Mouse (Mus musculus) lung, postnatal 0 days (tissue): ENCODE results near the gene St8sia1. TPM values are rescaled to one million over a fixed set of nuclear protein-coding genes. Genes with fewer than 3 reads are reported as not detected.

Experiments used
- ATAC-seq: fragments of 200-750 bp; cut with Nextera tagmentation; 2 replicates; pipeline ENCODE4 v1.8.0; 2017; ENCODE audit warnings: moderate library complexity
- DNase-seq: peaks from one replicate; pipeline ENCODE4 v3.0.0-alpha.2; 2016; ENCODE audit warnings: low spot score
- H3K27ac ChIP-seq: fragments of 300-500 bp; sonication (generic); 2 replicates; pipeline ENCODE4 v1.5.1; 2014; ENCODE audit warnings: antibody characterized with exemption, mild to moderate bottlenecking, low read length, mixed read lengths
- H3K27me3 ChIP-seq: fragments of 300-500 bp; sonication (generic); replicated peaks from 2 replicates; pipeline ENCODE4 v1.6.1; 2014; ENCODE audit warnings: low read length, mixed read lengths; ENCODE audit not compliant: insufficient read depth
- H3K36me3 ChIP-seq: fragments of 300-500 bp; sonication (generic); 2 replicates; pipeline ENCODE4 v1.6.1; 2014; ENCODE audit warnings: low read length, mixed read lengths; ENCODE audit not compliant: insufficient read depth
- H3K4me1 ChIP-seq: fragments of 300-500 bp; sonication (generic); 2 replicates; pipeline ENCODE4 v1.6.1; 2014; ENCODE audit warnings: antibody characterized with exemption, low read depth, low read length, mixed read lengths; ENCODE audit not compliant: insufficient read depth
- H3K4me2 ChIP-seq: fragments of 300-500 bp; sonication (generic); replicated peaks from 2 replicates; pipeline ENCODE4 v1.6.1; 2014; ENCODE audit warnings: low read depth, mild to moderate bottlenecking, low read length, moderate library complexity, mixed read lengths
- H3K4me3 ChIP-seq: fragments of 300-500 bp; sonication (generic); 2 replicates; pipeline ENCODE4 v1.5.1; 2014; ENCODE audit warnings: low read depth, low read length
- H3K9ac ChIP-seq: fragments of 300-500 bp; sonication (generic); replicated peaks from 2 replicates; pipeline ENCODE4 v1.6.1; 2014; ENCODE audit warnings: low read depth, mild to moderate bottlenecking
- H3K9me3 ChIP-seq: fragments of 300-500 bp; sonication (generic); 2 replicates; pipeline ENCODE4 v1.6.1; 2016; ENCODE audit warnings: low read length, mixed read lengths
- CTCF ChIP-seq: IDR thresholded peaks from 2 replicates; pipeline ENCODE4 v1.5.1; 2016; ENCODE audit warnings: antibody characterized with exemption, mild to moderate bottlenecking
- EP300 ChIP-seq: IDR thresholded peaks from 2 replicates; pipeline ENCODE4 v1.6.1; 2016; ENCODE audit warnings: antibody characterized with exemption, mild to moderate bottlenecking, control low read depth
- WGBS: fragments of 180-500 bp; shearing (Covaris S2); extraction: QIAGEN DNeasy Blood & Tissue Kit; methylation state at CpG from one replicate; pipeline ENCODE4 v1.1.7; 2014; 5-methylcytosine and 5-hydroxymethylcytosine counted together
- polyA plus RNA-seq: library from polyadenylated mRNA; unstranded; fragments of >200 nt; fragmentation: Nextera tagmentation; extraction: Ambion mirVana; gene quantifications from 2 replicates; pipeline ENCODE4 v1.2.1, GENCODE M21; 2015

Gene St8sia1
- polyA plus RNA-seq, 1 experiment from 2014 or later: 0.11 TPM

DNA sequence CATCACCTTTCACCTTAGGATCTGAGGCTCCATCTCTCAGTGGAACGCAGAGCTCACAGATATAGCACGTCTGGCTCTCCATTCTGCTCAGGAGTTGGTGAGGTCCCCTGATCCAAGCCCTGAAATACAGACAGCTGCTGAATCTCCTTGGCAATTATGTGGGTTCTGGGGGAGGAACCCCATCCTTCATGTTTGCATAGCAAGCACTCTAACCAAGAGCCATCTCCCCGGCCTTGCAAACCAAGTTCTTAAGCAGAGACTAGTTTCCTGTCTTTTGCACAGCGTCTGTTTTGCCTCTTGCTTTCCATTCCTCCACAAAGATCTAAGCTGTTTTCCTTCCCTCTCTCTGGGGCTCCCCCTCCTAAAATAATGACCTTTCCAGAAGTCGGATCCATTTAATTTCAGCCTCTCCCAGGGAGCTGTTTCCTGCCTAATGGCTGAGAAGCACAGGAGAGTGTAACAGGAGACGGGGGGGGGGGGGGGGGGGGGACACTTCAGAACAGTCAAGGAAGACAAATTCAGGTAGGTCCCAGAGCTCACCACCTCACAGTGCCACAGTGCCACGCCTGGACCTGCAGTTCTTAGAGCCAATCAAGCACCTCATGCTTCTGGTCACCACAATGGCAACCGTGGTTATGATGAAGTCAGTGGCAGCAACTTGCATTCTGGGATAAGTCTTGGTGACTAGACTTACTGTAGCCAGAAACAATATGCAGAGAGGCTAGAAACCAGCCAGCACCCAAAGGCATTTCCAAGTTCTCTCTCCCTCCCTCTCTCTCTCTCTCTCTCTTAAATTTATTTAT is 18.0 kb downstream of the St8sia1 start:
- Histone ChIP-seq H3K4me3 (no peak overlapping the region), H3K4me1 (no peaks in the 10 kb centered on the region), H3K4me2 (no peak overlapping the region), H3K9me3 (no peaks in the 10 kb centered on the region), H3K36me3 (no peaks in the 10 kb centered on the region), H3K27me3 (no peaks in the 10 kb centered on the region), H3K27ac (no peak overlapping the region), H3K9ac (no peak overlapping the region)
- TF ChIP-seq CTCF (no peak), EP300 (no peak)
- DNase-seq (no peak), ATAC-seq (no peak)
- 45% methylated on average over 7 of the region's 8 CpGs for WGBS

DNA sequence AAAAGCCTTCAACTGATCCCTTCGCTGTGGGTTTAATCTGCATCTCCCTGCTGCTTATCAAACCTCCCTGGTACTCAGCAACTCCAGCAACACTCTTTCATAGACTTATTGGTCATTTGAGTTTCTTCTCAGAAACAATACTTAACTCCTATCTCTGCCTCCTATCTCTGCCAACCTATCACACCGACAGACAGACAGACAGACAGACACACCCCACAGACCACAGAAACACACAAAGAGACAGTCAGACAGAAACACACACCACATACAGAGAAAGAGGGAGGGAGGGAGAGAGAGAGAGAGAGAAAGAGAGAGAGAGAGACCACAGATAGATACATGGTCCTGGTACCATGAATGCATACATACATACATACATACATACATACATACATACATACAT is 18.8 kb downstream of the St8sia1 start:
- Histone ChIP-seq H3K36me3 (no peaks in the 10 kb centered on the region), H3K9me3 (no peaks in the 10 kb centered on the region), H3K27ac (no peak overlapping the region), H3K27me3 (no peaks in the 10 kb centered on the region), H3K4me1 (no peaks in the 10 kb centered on the region), H3K4me2 (no peak overlapping the region), H3K9ac (no peak overlapping the region), H3K4me3 (no peak overlapping the region)
- no peak for DNase-seq
- no peak for TF ChIP-seq EP300
- TF ChIP-seq CTCF: no peak
- no peak for ATAC-seq
- 65% methylated on average over 2 of the region's 2 CpGs for WGBS

DNA sequence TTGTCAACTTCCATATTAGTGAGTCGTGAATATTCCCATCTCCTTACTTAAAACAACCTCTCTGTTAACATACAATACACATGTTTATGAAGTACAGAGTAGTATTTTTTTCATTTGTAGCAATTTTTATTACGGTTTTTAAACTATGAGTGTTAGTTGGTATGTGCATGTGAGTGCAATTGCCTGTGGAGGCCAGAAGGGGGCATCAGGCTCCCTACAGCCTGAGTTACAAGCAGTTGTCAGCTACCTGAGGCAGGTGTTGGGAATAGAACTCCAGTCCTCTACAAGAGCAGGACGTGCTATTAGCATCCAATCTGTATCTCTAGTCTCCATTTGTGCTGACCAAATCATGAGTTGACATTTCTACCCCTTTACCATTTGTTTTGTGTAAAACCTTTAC is 19.8 kb downstream of the St8sia1 start:
- WGBS: 92% methylated on average over 3 of the region's 3 CpGs

DNA sequence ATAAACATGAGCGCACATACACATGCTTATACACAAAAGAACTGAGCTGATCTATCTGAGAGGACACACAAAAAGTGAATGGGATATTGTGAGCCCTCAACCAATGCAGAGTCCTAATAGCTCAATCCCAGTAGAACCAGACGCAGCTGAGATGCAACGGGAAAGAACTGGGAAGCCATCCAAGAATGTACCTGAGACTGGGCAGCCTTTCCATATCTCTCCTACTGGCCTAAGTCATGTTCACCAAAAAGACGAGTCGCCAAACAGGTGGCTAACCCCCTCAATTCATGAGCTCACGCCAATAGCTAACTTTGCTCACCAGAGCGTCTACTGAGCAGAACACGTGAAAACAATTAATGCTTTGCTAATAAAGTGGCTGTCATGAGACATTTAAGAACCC is 20.8 kb downstream of the St8sia1 start:
- Histone ChIP-seq H3K4me1 (no peaks in the 10 kb centered on the region), H3K4me2 (no peak overlapping the region), H3K27me3 (no peaks in the 10 kb centered on the region), H3K36me3 (no peaks in the 10 kb centered on the region), H3K27ac (no peak overlapping the region), H3K9me3 (no peaks in the 10 kb centered on the region), H3K4me3 (no peak overlapping the region), H3K9ac (no peak overlapping the region)
- WGBS: 75% methylated on average over 8 of the region's 8 CpGs
- no peak for ATAC-seq
- no peak for DNase-seq
- TF ChIP-seq CTCF (no peak), EP300 (no peak)

More for the DNA sequence above, 19.8 kb downstream of the St8sia1 start:
- Histone ChIP-seq H3K27ac (no peak overlapping the region), H3K9ac (no peak overlapping the region), H3K27me3 (no peaks in the 10 kb centered on the region), H3K9me3 (no peaks in the 10 kb centered on the region), H3K36me3 (no peaks in the 10 kb centered on the region), H3K4me3 (no peak overlapping the region), H3K4me1 (no peaks in the 10 kb centered on the region), H3K4me2 (no peak overlapping the region)
- no peak for DNase-seq
- TF ChIP-seq CTCF: no peak
- no peak for TF ChIP-seq EP300
- ATAC-seq: no peak

DNA sequence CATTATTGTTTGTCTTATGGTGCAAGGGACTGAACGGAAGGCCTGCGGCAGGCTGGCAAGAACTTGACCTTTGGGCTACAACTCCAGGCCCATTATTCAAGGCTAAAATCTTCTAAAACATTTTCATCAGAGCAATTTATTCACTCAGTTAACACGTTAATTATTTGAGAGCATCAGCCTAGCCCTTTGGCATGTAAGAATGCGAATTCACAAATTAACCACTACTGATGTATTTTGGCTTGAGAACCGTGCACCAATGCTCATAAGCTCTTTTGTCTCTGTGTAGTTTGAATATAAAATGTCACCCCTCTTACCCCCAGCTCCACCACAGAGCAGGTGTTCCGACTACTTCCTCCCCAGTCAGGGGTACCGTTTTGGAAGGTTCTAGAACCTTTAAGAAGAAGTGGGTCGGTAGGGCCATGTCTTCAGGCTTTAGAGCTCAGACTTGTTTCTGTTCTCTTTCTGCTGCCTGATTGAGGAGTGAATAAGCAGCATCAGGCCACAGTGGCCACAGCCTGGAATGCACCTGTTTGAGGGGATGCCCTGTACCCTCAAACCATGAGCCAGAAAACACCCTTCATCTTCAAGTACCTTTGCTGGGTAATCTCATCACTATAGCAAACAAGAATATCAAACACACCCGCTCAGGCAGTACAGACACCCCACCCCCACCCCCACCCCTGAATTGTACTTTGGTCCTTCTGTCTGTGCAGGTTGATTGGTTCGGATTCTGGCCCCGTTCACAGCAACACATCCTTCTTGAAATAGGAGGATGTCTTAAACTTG is 22.5 kb downstream of the St8sia1 start:
- Histone ChIP-seq H3K9me3 (no peaks in the 10 kb centered on the region), H3K4me3 (no peak overlapping the region), H3K4me1 (no peaks in the 10 kb centered on the region), H3K27me3 (no peaks in the 10 kb centered on the region), H3K9ac (no peak overlapping the region), H3K27ac (no peak overlapping the region), H3K4me2 (no peak overlapping the region), H3K36me3 (no peaks in the 10 kb centered on the region)
- no peak for TF ChIP-seq EP300
- TF ChIP-seq CTCF: no peak
- 73% methylated on average over 11 of the region's 11 CpGs for WGBS
- DNase-seq (no peak), ATAC-seq (no peak)

DNA sequence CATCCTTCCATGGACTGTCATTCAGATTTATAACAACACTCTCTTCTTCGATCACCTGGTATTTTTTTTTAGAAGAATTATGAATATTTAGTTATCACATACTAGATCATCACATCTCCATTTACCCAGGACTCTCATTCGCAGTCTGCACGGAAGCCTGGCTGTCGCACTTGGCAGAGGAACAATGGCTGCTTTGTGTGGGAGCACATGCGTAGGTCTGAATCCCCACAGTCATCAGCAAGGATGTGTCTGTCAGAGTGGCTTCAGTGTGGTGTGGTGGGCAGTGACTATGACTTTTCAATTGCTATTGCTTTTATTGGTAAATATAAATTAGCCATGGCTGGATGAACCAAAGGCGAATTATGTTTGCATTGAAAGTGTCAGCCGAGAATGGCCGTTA is 23.2 kb downstream of the St8sia1 start:
- WGBS: 78% methylated on average over 8 of the region's 8 CpGs
- Histone ChIP-seq H3K4me2 (no peak overlapping the region), H3K4me3 (no peak overlapping the region), H3K4me1 (no peaks in the 10 kb centered on the region), H3K27ac (no peak overlapping the region), H3K36me3 (no peaks in the 10 kb centered on the region), H3K9me3 (no peaks in the 10 kb centered on the region), H3K27me3 (no peaks in the 10 kb centered on the region), H3K9ac (no peak overlapping the region)
- TF ChIP-seq CTCF: no peak
- TF ChIP-seq EP300: no peak
- DNase-seq (no peak), ATAC-seq (no peak)
